8 mouse cellular contexts compared by ENCODE assay signal in the genomic region with DNA sequence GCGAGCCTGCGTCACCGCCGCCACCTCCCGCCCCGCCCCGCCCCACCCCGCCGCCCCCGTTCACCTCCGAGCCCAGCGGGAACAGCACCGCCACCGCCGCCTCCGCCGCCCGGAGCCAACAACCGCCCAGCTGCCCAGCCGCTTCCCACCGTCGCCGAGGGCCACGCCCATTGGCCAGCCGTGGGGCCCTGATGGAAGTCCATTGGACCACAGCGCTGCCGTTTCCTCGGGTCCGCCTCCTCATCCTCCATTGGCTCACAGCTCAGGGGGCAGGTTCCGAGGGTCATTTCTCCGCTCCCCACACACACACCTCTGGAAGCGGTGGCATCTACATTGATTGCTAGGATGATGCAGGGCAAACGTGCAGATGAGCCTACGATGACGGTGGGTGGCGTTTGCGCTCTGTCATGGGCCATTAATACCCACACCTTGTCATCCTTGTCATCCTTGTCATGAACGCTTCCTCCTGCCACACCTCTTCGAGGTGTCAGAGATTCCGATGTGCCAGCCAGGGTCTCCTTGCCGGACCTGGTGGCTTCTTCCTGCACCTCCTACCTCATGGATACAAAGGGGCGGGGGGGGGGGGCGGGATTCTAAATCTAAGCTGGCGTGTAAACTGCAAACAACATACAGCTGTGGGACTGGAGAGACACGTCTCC. TPM values are rescaled to one million over a fixed set of nuclear protein-coding genes. Genes with fewer than 3 reads are reported as not detected.
DNase-seq lines count a peak whose midpoint lies in the region; ATAC-seq and TF ChIP-seq lines count a peak whose summit lies in the region.

TSS of gene Trafd1 (minus strand) at position 172 of the 659 bp plus-strand sequence.

- H3K4me2 ChIP-seq in heart, embryonic 14.5 days (ENCODE audit: low read length): peak within 1 kb of the TSS; percentile 77
- H3K4me2 ChIP-seq in liver, embryonic 14.5 days (ENCODE audit: low read depth): peak within 1 kb of the TSS; percentile 90
- peak within 1 kb of the TSS; percentile 56 for H3K4me2 ChIP-seq in neural tube, embryonic 11.5 days (ENCODE audit: low read depth)
- peak within 1 kb of the TSS; percentile 64 for H3K4me2 ChIP-seq in stomach, postnatal 0 days (replicated peaks; ENCODE audit: low read depth)

- no peaks in the 10 kb centered on the region for H3K27me3 ChIP-seq in heart, embryonic 14.5 days (ENCODE audit: control insufficient read depth, insufficient read depth, low read length)
- no peaks in the 10 kb centered on the region; the same call in 1 of the 2 replicates for H3K27me3 ChIP-seq in liver, embryonic 14.5 days (ENCODE audit: control insufficient read depth, insufficient read depth, low read length)
- no peaks in the 10 kb centered on the region for H3K27me3 ChIP-seq in neural tube, embryonic 11.5 days (ENCODE audit: control insufficient read depth, insufficient read depth, low read length)
- no peaks in the 10 kb centered on the region for H3K27me3 ChIP-seq in stomach, postnatal 0 days (ENCODE audit: control insufficient read depth, insufficient read depth, low read length)

- ATAC-seq in heart, embryonic 14.5 days (ENCODE audit: insufficient number of reproducible peaks, insufficient read depth, low FRiP score, low read depth): peak; percentile 92
- peak; percentile 91 for ATAC-seq in liver, embryonic 14.5 days (ENCODE audit: insufficient read depth)
- peak; percentile 97 for ATAC-seq in neural tube, embryonic 11.5 days (ENCODE audit: insufficient read depth, low FRiP score, low TSS enrichment)
- peak; percentile 92 for ATAC-seq in stomach, postnatal 0 days (ENCODE audit: low FRiP score, low TSS enrichment)

- peak; percentile 92 for DNase-seq in CD4-positive, CD25-positive, alpha-beta regulatory T cell, adult 2 months (ENCODE audit: low read depth, low spot score)
- peak; percentile 78 for DNase-seq in fibroblast of lung, adult 2 months (ENCODE audit: low read depth)
- peak; percentile 96 to 99 for DNase-seq in kidney, postnatal 25 days
- peak; percentile 89 for DNase-seq in liver, embryonic 14.5 days (ENCODE audit: low read depth in 3 of 3, low spot score in 3 of 3)
- peak; percentile 95 for DNase-seq in neural tube, embryonic 11.5 days (ENCODE audit: low spot score)
- peak; percentile 95 for DNase-seq in stomach, postnatal 0 days (ENCODE audit: low spot score)

- WGBS in heart, embryonic 14.5 days: under 1% methylated on average over 37 of the region's 45 CpGs
- under 1% methylated on average over 43 of the region's 45 CpGs for WGBS in liver, embryonic 14.5 days (ENCODE audit: insufficient replicate concordance)
- 2% methylated on average over 20 of the region's 45 CpGs for WGBS in neural tube, embryonic 11.5 days
- WGBS in stomach, postnatal 0 days: under 1% methylated on average over 30 of the region's 45 CpGs

- TF ChIP-seq EP300 in liver, embryonic 14.5 days (IDR thresholded peaks at IDR 0.05; ENCODE audit: low read depth): no peak
- no peak for TF ChIP-seq EP300 in stomach, postnatal 0 days (optimal IDR thresholded peaks at IDR 0.05)

- peaks cover 32% of the 10 kb centered on the region for H3K36me3 ChIP-seq in heart, embryonic 14.5 days (ENCODE audit: control insufficient read depth, insufficient read depth, low read length)
- H3K36me3 ChIP-seq in liver, embryonic 14.5 days (replicated peaks; ENCODE audit: control insufficient read depth, insufficient read depth, low read depth): no peaks in the 10 kb centered on the region; the same call in 1 of the 2 replicates
- peaks cover 7% of the 10 kb centered on the region for H3K36me3 ChIP-seq in neural tube, embryonic 11.5 days (ENCODE audit: control insufficient read depth, insufficient read depth, low read length)
- H3K36me3 ChIP-seq in stomach, postnatal 0 days (ENCODE audit: control insufficient read depth, insufficient read depth, low read length): 0 out of 2 replicates have a peak, but pooled peaks cover 2% of the 10 kb centered on the region

- peak within 1 kb of the TSS; percentile 89 for H3K4me3 ChIP-seq in brown adipose tissue, adult 24 weeks (ENCODE audit: insufficient read depth, low read depth, low read length)
- peak within 1 kb of the TSS; percentile 78 to 91 for H3K4me3 ChIP-seq in heart, embryonic 14.5 days (ENCODE audit: control insufficient read depth in 1 of 2, insufficient read depth in 1 of 2, low read depth in 1 of 2, low read length in 2 of 2)
- H3K4me3 ChIP-seq in liver, embryonic 14.5 days (ENCODE audit: insufficient read depth in 1 of 2, low read depth in 2 of 2, low read length in 2 of 2): peak within 1 kb of the TSS; percentile 74 to 88
- peak within 1 kb of the TSS; percentile 69 for H3K4me3 ChIP-seq in neural tube, embryonic 11.5 days (ENCODE audit: low read depth, low read length)
- H3K4me3 ChIP-seq in stomach, postnatal 0 days (ENCODE audit: low read depth, low read length): peak within 1 kb of the TSS; percentile 74

- no peak for TF ChIP-seq CTCF in liver, embryonic 14.5 days (IDR thresholded peaks at IDR 0.05; ENCODE audit: low read depth)
- TF ChIP-seq CTCF in stomach, postnatal 0 days (IDR thresholded peaks at IDR 0.05; ENCODE audit: low read depth): no peak

- peaks cover 6% of the 10 kb centered on the region for H3K4me1 ChIP-seq in brown adipose tissue, adult 24 weeks (ENCODE audit: control insufficient read depth, insufficient read depth, insufficient read length, low read length)
- peaks cover 0 to 27% of the 10 kb centered on the region in 2 experiments; a peak in 3 of 4 replicates for H3K4me1 ChIP-seq in heart, embryonic 14.5 days (ENCODE audit: control insufficient read depth in 2 of 2, insufficient read depth in 2 of 2, low read length in 2 of 2)
- peaks cover 8 to 9% of the 10 kb centered on the region in 2 experiments for H3K4me1 ChIP-seq in liver, embryonic 14.5 days (replicated peaks; ENCODE audit: control insufficient read depth in 2 of 2, insufficient read depth in 2 of 2, low read length in 1 of 2)
- no peaks in the 10 kb centered on the region for H3K4me1 ChIP-seq in neural tube, embryonic 11.5 days (ENCODE audit: control insufficient read depth, insufficient read depth, low read length)
- peaks cover 3% of the 10 kb centered on the region for H3K4me1 ChIP-seq in stomach, postnatal 0 days (replicated peaks; ENCODE audit: control insufficient read depth, insufficient read depth)

- H3K9me3 ChIP-seq in heart, embryonic 14.5 days (ENCODE audit: control insufficient read depth, low read length): 0 out of 2 replicates have a peak, but pooled peaks cover 3% of the 10 kb centered on the region
- no peaks in the 10 kb centered on the region for H3K9me3 ChIP-seq in liver, embryonic 14.5 days (ENCODE audit: control insufficient read depth, low read length)
- H3K9me3 ChIP-seq in neural tube, embryonic 11.5 days (ENCODE audit: control insufficient read depth, low read length): no peaks in the 10 kb centered on the region
- no peaks in the 10 kb centered on the region for H3K9me3 ChIP-seq in stomach, postnatal 0 days (ENCODE audit: control insufficient read depth, low read length)

- peak within 1 kb of the TSS; percentile 90 for H3K27ac ChIP-seq in brown adipose tissue, adult 24 weeks (replicated peaks; ENCODE audit: low read depth, low read length)
- peak within 1 kb of the TSS; percentile 95 to 98 for H3K27ac ChIP-seq in heart, embryonic 14.5 days (replicated peaks in 1 of 2; ENCODE audit: control insufficient read depth in 1 of 2, insufficient read depth in 1 of 2, low read depth in 2 of 2, low read length in 2 of 2)
- H3K27ac ChIP-seq in liver, embryonic 14.5 days: peak within 1 kb of the TSS; percentile 86
- peak within 1 kb of the TSS; percentile 72 for H3K27ac ChIP-seq in neural tube, embryonic 11.5 days (ENCODE audit: low read depth, low read length)
- H3K27ac ChIP-seq in stomach, postnatal 0 days (replicated peaks): peak within 1 kb of the TSS; percentile 97

- peak within 1 kb of the TSS; percentile 83 for H3K9ac ChIP-seq in heart, embryonic 14.5 days (ENCODE audit: low read length)
- H3K9ac ChIP-seq in liver, embryonic 14.5 days (replicated peaks): peak within 1 kb of the TSS; percentile 77
- peak within 1 kb of the TSS; percentile 79 for H3K9ac ChIP-seq in neural tube, embryonic 11.5 days (ENCODE audit: low read length)
- H3K9ac ChIP-seq in stomach, postnatal 0 days (ENCODE audit: low read length): peak within 1 kb of the TSS; percentile 85

RNA-seq across cellular contexts. Expression of gene Trafd1, which starts in this region (rescaled TPM):
- 27.3 and 29.2 TPM in 2 replicates for polyA plus RNA-seq in brown adipose tissue, adult 24 weeks (2012; ENCODE audit: insufficient read depth, insufficient read length, missing spikeins)
- polyA plus RNA-seq in heart, embryonic 14.5 days (2014; fragmentation: Nextera tagmentation; extraction: Ambion mirVana): 70.7 and 71.3 TPM in 2 replicates
- polyA plus RNA-seq in liver, embryonic 14.5 days (2012; rRNA removed): 17.8 and 18.4 TPM in 2 replicates
- polyA plus RNA-seq in liver, embryonic 14.5 days (2014; fragmentation: Nextera tagmentation; extraction: Ambion mirVana): 16.6 and 17.1 TPM in 2 replicates
- polyA plus RNA-seq in neural tube, embryonic 11.5 days (2014; fragmentation: Nextera tagmentation; extraction: Ambion mirVana): 86.9 and 94.6 TPM in 2 replicates
- 57.2 and 61.2 TPM in 2 replicates for polyA plus RNA-seq in stomach, postnatal 0 days (2015; fragmentation: Nextera tagmentation; extraction: Ambion mirVana)

Comparison
In these comparisons a context has a peak if more than half of its experiments do, and no peak if none do; other contexts are left out.
1. Peak in every context shown above with its lines: DNase-seq, ATAC-seq, H3K4me3 ChIP-seq and H3K27ac ChIP-seq.